Mouse (Mus musculus) olfactory bulb, adult 2 months (tissue): ENCODE data around the gene Rpl12.

Experiments used
- CTCF ChIP-seq: fragments of 200-500 bp; IDR thresholded peaks from 2 replicates; pipeline ENCODE4 v1.5.1; 2012; ENCODE audit warnings: low read depth, mild to moderate bottlenecking, low read length, moderate library complexity; ENCODE audit not compliant: insufficient read depth
- POLR2A ChIP-seq: fragments of 200-500 bp; IDR thresholded peaks from 2 replicates; pipeline ENCODE4 v1.6.1; 2012; ENCODE audit warnings: mild to moderate bottlenecking, low read depth, low read length, moderate library complexity; ENCODE audit not compliant: insufficient read depth

DNA sequence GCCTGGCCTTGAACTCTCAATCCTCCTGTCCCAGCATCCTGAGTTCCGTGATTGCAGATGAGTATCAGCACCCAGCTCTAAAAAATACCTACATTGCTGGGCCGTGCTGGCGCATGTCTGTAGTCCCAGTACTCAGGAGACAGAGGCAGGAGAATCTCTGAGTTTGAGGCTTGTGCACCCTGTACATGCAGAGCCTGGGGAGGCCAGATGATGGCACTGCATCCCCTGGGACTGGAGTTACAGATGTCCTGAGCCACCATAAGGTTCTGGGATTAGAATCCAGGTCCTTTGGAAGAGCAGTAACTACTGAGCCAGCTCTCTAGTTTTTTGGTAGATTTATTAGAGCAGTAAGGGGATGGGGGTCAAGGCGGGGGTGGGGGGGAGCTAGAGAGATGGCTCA, 20.9 kb upstream of the Rpl12 start:
- no peak for TF ChIP-seq CTCF
- TF ChIP-seq POLR2A = no peak
